Mouse (Mus musculus): ENCODE measurements around the gene Alox8. TPM values are rescaled to one million over a fixed set of nuclear protein-coding genes. Genes with fewer than 3 reads are reported as not detected.

Gene Alox8
- polyA plus RNA-seq, 1 experiment from 2014 or later, result 0.59 TPM

GRCm38 (mm10) chr11:69148451-69148960 lies 49.1 kb downstream of the Alox8 start:
- no peak overlapping the region for H3K4me2 ChIP-seq (ENCODE audit: low read length)
- H3K9ac ChIP-seq (ENCODE audit: low read depth, low read length), result no peak overlapping the region
- no peak overlapping the region for H3K4me3 ChIP-seq (ENCODE audit: low read depth, low read length)
- no peaks in the 10 kb centered on the region for H3K27me3 ChIP-seq (ENCODE audit: control insufficient read depth, insufficient read depth, low read depth, low read length)
- 88% methylated on average over 5 of the region's 5 CpGs for WGBS
- no peak for ATAC-seq
- no peak overlapping the region for H3K27ac ChIP-seq (ENCODE audit: low read length)
- no peaks in the 10 kb centered on the region for H3K36me3 ChIP-seq (ENCODE audit: control insufficient read depth, insufficient read depth, low read length)
- H3K9me3 ChIP-seq (replicated peaks; ENCODE audit: control insufficient read depth, low read length, poor library complexity, severe bottlenecking), result no peaks in the 10 kb centered on the region
- no peaks in the 10 kb centered on the region for H3K4me1 ChIP-seq (ENCODE audit: control insufficient read depth, insufficient read depth, low read length)

- no peak for ATAC-seq
- H3K4me3 ChIP-seq (ENCODE audit: low read depth, low read length), result no peak overlapping the region
- 69% methylated on average over 7 of the region's 7 CpGs for WGBS
Measured at GRCm38 (mm10) chr11:69147546-69147945, 50.1 kb downstream of the Alox8 start.

GRCm38 (mm10) chr11:69135361-69135760 lies 62.3 kb downstream of the Alox8 start:
- peaks cover 5% of the 10 kb centered on the region; the same call in 1 of the 2 replicates for H3K4me1 ChIP-seq (ENCODE audit: control insufficient read depth, insufficient read depth, low read length)
- no peak overlapping the region for H3K27ac ChIP-seq (ENCODE audit: low read length)
- no peaks in the 10 kb centered on the region; the same call in 1 of the 2 replicates for H3K27me3 ChIP-seq (ENCODE audit: control insufficient read depth, insufficient read depth, low read depth, low read length)
- ATAC-seq, result no peak
- no peaks in the 10 kb centered on the region for H3K9me3 ChIP-seq (replicated peaks; ENCODE audit: control insufficient read depth, low read length, poor library complexity, severe bottlenecking)
- H3K4me2 ChIP-seq (ENCODE audit: low read length), result no peak overlapping the region
- no peak overlapping the region for H3K9ac ChIP-seq (ENCODE audit: low read depth, low read length)
- 96% methylated on average over 6 of the region's 6 CpGs for WGBS
- H3K36me3 ChIP-seq (ENCODE audit: control insufficient read depth, insufficient read depth, low read length), result no peaks in the 10 kb centered on the region
- H3K4me3 ChIP-seq (ENCODE audit: low read depth, low read length), result no peak overlapping the region

More at GRCm38 (mm10) chr11:69147546-69147945, 50.1 kb downstream of the Alox8 start:
- H3K27me3 ChIP-seq (ENCODE audit: control insufficient read depth, insufficient read depth, low read depth, low read length), result no peaks in the 10 kb centered on the region
- H3K36me3 ChIP-seq (ENCODE audit: control insufficient read depth, insufficient read depth, low read length), result no peaks in the 10 kb centered on the region
- no peaks in the 10 kb centered on the region for H3K4me1 ChIP-seq (ENCODE audit: control insufficient read depth, insufficient read depth, low read length)
- no peaks in the 10 kb centered on the region for H3K9me3 ChIP-seq (replicated peaks; ENCODE audit: control insufficient read depth, low read length, poor library complexity, severe bottlenecking)
- H3K9ac ChIP-seq (ENCODE audit: low read depth, low read length), result no peak overlapping the region
- H3K4me2 ChIP-seq (ENCODE audit: low read length), result no peak overlapping the region
- H3K27ac ChIP-seq (ENCODE audit: low read length), result no peak overlapping the region

GRCm38 (mm10) chr11:69134622-69134968 lies 63.0 kb downstream of the Alox8 start:
- Histone ChIP-seq H3K27me3 (ENCODE audit: control insufficient read depth, insufficient read depth, low read depth, low read length) (no peaks in the 10 kb centered on the region; the same call in 1 of the 2 replicates), H3K36me3 (ENCODE audit: control insufficient read depth, insufficient read depth, low read length) (no peaks in the 10 kb centered on the region), H3K27ac (ENCODE audit: low read length) (no peak overlapping the region), H3K4me3 (ENCODE audit: low read depth, low read length) (peak overlapping the region; percentile 45), H3K4me2 (ENCODE audit: low read length) (peak overlapping the region; percentile 77), H3K9ac (ENCODE audit: low read depth, low read length) (peak overlapping the region; percentile 68), H3K9me3 (replicated peaks; ENCODE audit: control insufficient read depth, low read length, poor library complexity, severe bottlenecking) (no peaks in the 10 kb centered on the region), H3K4me1 (ENCODE audit: control insufficient read depth, insufficient read depth, low read length) (peaks cover 5% of the 10 kb centered on the region; the same call in 1 of the 2 replicates)
- 0 out of 2 replicates have a peak, but pooled peaks have one; percentile 19 for ATAC-seq
- 27% methylated on average over 8 of the region's 8 CpGs for WGBS

Other genes starting within 250 kb of the Alox8 start
- 27.7 and 30.5 TPM in 2 replicates for gene Arhgef15, start 240.4 kb downstream of the Alox8 start, polyA plus RNA-seq (2015; fragmentation: Nextera tagmentation; extraction: Ambion mirVana)
- 1.4 and 1.6 TPM in 2 replicates for gene Slc25a35, start 229.7 kb downstream of the Alox8 start, polyA plus RNA-seq (2015; fragmentation: Nextera tagmentation; extraction: Ambion mirVana)
- 23.3 and 24.8 TPM in 2 replicates for gene Rangrf, start 222.7 kb downstream of the Alox8 start, polyA plus RNA-seq (2015; fragmentation: Nextera tagmentation; extraction: Ambion mirVana)
- gene Pfas, start 189.4 kb downstream of the Alox8 start, polyA plus RNA-seq (2015; fragmentation: Nextera tagmentation; extraction: Ambion mirVana), result 15.8 and 16.8 TPM in 2 replicates
- gene Ctc1, start 181.9 kb downstream of the Alox8 start, polyA plus RNA-seq (2015; fragmentation: Nextera tagmentation; extraction: Ambion mirVana), result 66.5 and 67.0 TPM in 2 replicates
- gene Aurkb, start 152.2 kb downstream of the Alox8 start, polyA plus RNA-seq (2015; fragmentation: Nextera tagmentation; extraction: Ambion mirVana), result 12.6 and 15.4 TPM in 2 replicates
- gene Borcs6, start 138.1 kb downstream of the Alox8 start, polyA plus RNA-seq (2015; fragmentation: Nextera tagmentation; extraction: Ambion mirVana), result 15.7 and 20.4 TPM in 2 replicates
- 41.2 and 44.0 TPM in 2 replicates for gene Tmem107, start 127.0 kb downstream of the Alox8 start, polyA plus RNA-seq (2015; fragmentation: Nextera tagmentation; extraction: Ambion mirVana)
- gene Vamp2, start 109.4 kb downstream of the Alox8 start, polyA plus RNA-seq (2015; fragmentation: Nextera tagmentation; extraction: Ambion mirVana), result 335 and 438 TPM in 2 replicates
- gene Per1, start 102.6 kb downstream of the Alox8 start, polyA plus RNA-seq (2015; fragmentation: Nextera tagmentation; extraction: Ambion mirVana), result 12.4 TPM in 2 replicates
- 0.75 and 1.1 TPM in 2 replicates for gene Hes7, start 77.4 kb downstream of the Alox8 start, polyA plus RNA-seq (2015; fragmentation: Nextera tagmentation; extraction: Ambion mirVana)
- 0.49 and 0.65 TPM in 2 replicates for gene 9130213A22Rik, start 75.3 kb downstream of the Alox8 start, polyA plus RNA-seq (2015; fragmentation: Nextera tagmentation; extraction: Ambion mirVana)
- 9.0 and 11.5 TPM in 2 replicates for gene Aloxe3, start 71.9 kb downstream of the Alox8 start, polyA plus RNA-seq (2015; fragmentation: Nextera tagmentation; extraction: Ambion mirVana)
- 0.50 and 0.53 TPM in 2 replicates for gene Alox12b, start 40.9 kb downstream of the Alox8 start, polyA plus RNA-seq (2015; fragmentation: Nextera tagmentation; extraction: Ambion mirVana)
- 0.51 and 0.67 TPM in 2 replicates for gene Gucy2e, start 39.2 kb upstream of the Alox8 start, polyA plus RNA-seq (2015; fragmentation: Nextera tagmentation; extraction: Ambion mirVana)
- gene Cntrob, start 125.9 kb upstream of the Alox8 start, polyA plus RNA-seq (2015; fragmentation: Nextera tagmentation; extraction: Ambion mirVana), result 19.2 and 21.7 TPM in 2 replicates
- 173 and 179 TPM in 2 replicates for gene Trappc1, start 126.1 kb upstream of the Alox8 start, polyA plus RNA-seq (2015; fragmentation: Nextera tagmentation; extraction: Ambion mirVana)
- 3.8 and 5.3 TPM in 2 replicates for gene Kcnab3, start 128.4 kb upstream of the Alox8 start, polyA plus RNA-seq (2015; fragmentation: Nextera tagmentation; extraction: Ambion mirVana)
- gene Rnf227, start 142.6 kb upstream of the Alox8 start, polyA plus RNA-seq (2015; fragmentation: Nextera tagmentation; extraction: Ambion mirVana), result 297 and 334 TPM in 2 replicates
- gene Chd3, start 171.6 kb upstream of the Alox8 start, polyA plus RNA-seq (2015; fragmentation: Nextera tagmentation; extraction: Ambion mirVana), result 82.8 and 86.1 TPM in 2 replicates
- 86.2 and 89.6 TPM in 2 replicates for gene Naa38, start 197.6 kb upstream of the Alox8 start, polyA plus RNA-seq (2015; fragmentation: Nextera tagmentation; extraction: Ambion mirVana)
- gene Cyb5d1, start 197.8 kb upstream of the Alox8 start, polyA plus RNA-seq (2015; fragmentation: Nextera tagmentation; extraction: Ambion mirVana), result 27.1 and 28.9 TPM in 2 replicates
- gene Tmem88, start 200.4 kb upstream of the Alox8 start, polyA plus RNA-seq (2015; fragmentation: Nextera tagmentation; extraction: Ambion mirVana), result 5.2 and 5.9 TPM in 2 replicates
- 36.4 and 39.0 TPM in 2 replicates for gene Kdm6b, start 215.8 kb upstream of the Alox8 start, polyA plus RNA-seq (2015; fragmentation: Nextera tagmentation; extraction: Ambion mirVana)

All from midbrain, embryonic 16.5 days (tissue).